Mouse (Mus musculus) thymus, adult 2 months (tissue): Measurements from ENCODE around the gene Smad5.

ENCODE experiments used
- CTCF ChIP-seq: fragments of 200-500 bp; IDR thresholded peaks from 2 replicates; pipeline ENCODE4 v1.5.1; 2012; ENCODE audit warnings: mild to moderate bottlenecking, control low read depth, low read length, moderate library complexity, borderline replicate concordance; ENCODE audit not compliant: control insufficient read depth, poor library complexity, insufficient read depth; ENCODE audit errors: extremely low read depth
- POLR2A ChIP-seq: fragments of 200-500 bp; IDR thresholded peaks from 2 replicates; pipeline ENCODE4 v1.6.1; 2012; ENCODE audit warnings: mild to moderate bottlenecking, low read length, control low read depth, moderate library complexity; ENCODE audit not compliant: control insufficient read depth, poor library complexity, insufficient read depth; ENCODE audit errors: extremely low read depth

DNA sequence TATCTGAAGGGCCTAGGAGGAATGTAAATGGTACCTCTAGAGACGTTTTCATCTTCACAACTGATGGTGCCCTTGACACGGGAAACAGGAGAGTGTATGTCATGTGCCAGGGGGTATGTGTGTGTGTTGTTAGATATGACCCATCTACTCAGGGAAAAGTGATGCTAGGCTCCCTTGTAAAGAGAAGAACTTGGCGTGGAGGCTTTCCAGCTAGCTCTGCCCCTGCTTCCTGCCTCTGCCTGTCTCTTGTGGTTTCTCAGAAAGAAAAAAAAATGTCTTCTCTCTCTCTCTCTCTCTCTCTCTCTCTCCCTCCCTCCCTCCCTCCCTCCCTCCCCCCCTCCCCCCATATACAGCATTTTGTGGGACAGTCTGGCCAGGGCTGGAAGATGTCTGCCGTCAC is 20.9 kb upstream of the Smad5 start:
- TF ChIP-seq CTCF = no peak
- TF ChIP-seq POLR2A = no peak
